Mouse (Mus musculus): ENCODE data around the gene Tbx3.

DNA sequence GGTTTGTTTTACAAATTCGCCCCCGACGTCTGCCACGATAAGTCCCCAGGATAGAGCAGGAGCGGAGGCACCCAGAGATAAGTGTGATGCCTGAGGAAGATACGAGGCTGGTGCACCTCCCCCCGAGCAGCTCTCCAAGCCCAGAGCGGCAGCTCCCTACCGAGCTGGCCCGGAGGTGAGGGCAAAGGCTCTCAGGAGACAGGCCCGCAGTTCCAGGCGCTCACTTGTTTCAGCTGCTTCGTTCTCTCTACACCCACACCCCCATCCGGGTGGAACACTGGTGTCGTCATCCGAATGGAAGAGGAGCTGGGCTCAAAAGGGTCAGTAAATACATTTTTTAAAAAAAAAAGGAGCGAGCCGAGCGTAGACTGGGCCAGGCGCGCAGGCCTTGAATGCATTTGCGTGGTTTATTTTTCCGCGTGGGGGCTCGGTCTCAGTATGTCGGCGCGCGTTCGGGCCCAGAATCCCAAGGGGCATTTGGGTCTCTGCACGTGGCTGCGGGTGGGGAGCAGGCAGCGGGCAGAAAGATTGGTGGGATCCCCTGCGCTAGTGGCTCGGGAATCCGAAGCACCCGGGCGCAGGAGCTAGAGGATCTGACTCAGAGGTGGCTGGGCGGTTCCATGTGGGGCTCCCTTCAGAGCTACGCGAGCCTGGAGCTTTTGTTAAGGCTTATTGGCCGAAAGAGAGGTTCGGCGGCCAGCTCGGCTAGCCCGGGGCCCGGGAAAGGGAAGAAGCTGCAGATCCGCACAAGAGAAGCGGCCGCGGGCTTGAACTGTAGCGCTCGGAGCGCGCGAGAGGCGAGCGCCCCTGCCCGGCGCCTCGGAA is 516 bp upstream of the Tbx3 start:
- TF ChIP-seq CTCF (IDR thresholded peaks at IDR 0.05; ENCODE audit: borderline replicate concordance, insufficient read depth, low read depth, low read length) = no peak
- no peak for TF ChIP-seq POLR2A (IDR thresholded peaks at IDR 0.05; ENCODE audit: borderline replicate concordance, insufficient read depth, low read length)
